Mouse (Mus musculus) CH12.LX (cell line): ENCODE data around the gene Tll2. TPM values are rescaled to one million over a fixed set of nuclear protein-coding genes. Genes with fewer than 3 reads are reported as not detected.

Experiments
- DNase-seq: peaks from one replicate; pipeline ENCODE4 v3.0.0-alpha.2; 2013; ENCODE audit errors: extremely low read depth
- H3K27ac ChIP-seq: 2 replicates; pipeline ENCODE4 v1.5.1; 2012; ENCODE audit warnings: low read depth, mild to moderate bottlenecking, control low read depth, moderate library complexity; ENCODE audit not compliant: insufficient read depth
- H3K27me3 ChIP-seq: replicated peaks from 2 replicates; pipeline ENCODE3; 2012; ENCODE audit warnings: inconsistent platforms
- H3K36me3 ChIP-seq, 2 experiments: replicated peaks in 1 of 2; 2 replicates each; pipeline versions ENCODE3 to v1.6.1; 2012; ENCODE audit warnings: inconsistent platforms in 1 of 2, low read length in 1 of 2, mild to moderate bottlenecking in 1 of 2, mixed read lengths in 1 of 2, moderate library complexity in 1 of 2; ENCODE audit not compliant: control insufficient read depth in 1 of 2, insufficient read depth in 1 of 2
- H3K4me1 ChIP-seq, 2 experiments: 2 replicates each; pipeline ENCODE4 v1.6.1; 2012; ENCODE audit warnings: inconsistent platforms in 1 of 2, moderate library complexity in 1 of 2; ENCODE audit not compliant: insufficient read depth in 2 of 2, control insufficient read depth in 1 of 2
- H3K4me2 ChIP-seq: 2 replicates; pipeline ENCODE4 v1.6.1; 2012; ENCODE audit warnings: low read depth, mild to moderate bottlenecking, control low read depth; ENCODE audit not compliant: poor library complexity, insufficient read depth, severe bottlenecking
- H3K4me3 ChIP-seq, 3 experiments: fragments of 150-350 bp in 1 of 3; sonication (generic) in 1 of 3; replicated peaks in 1 of 3; 2 replicates each; pipeline versions ENCODE3 to v1.5.1; 2011 to 2012; ENCODE audit warnings: low read depth in 2 of 3, low read length in 2 of 3, mild to moderate bottlenecking in 2 of 3, moderate library complexity in 2 of 3, control low read depth in 1 of 3, improper control_type of control experiment in 1 of 3, inconsistent platforms in 1 of 3, mixed read lengths in 1 of 3; ENCODE audit not compliant: poor library complexity in 1 of 3
- H3K79me2 ChIP-seq: replicated peaks from 2 replicates; pipeline ENCODE4 v1.6.1; 2012; ENCODE audit warnings: mild to moderate bottlenecking, moderate library complexity; ENCODE audit not compliant: control insufficient read depth, poor library complexity, insufficient read depth, severe bottlenecking; ENCODE audit errors: extremely low read depth
- H3K9ac ChIP-seq: 2 replicates; pipeline ENCODE4 v1.6.1; 2012; ENCODE audit warnings: low read depth, mild to moderate bottlenecking, control low read depth, moderate library complexity; ENCODE audit not compliant: insufficient read depth
- H3K9me3 ChIP-seq: replicated peaks from 2 replicates; pipeline ENCODE3; 2012; ENCODE audit warnings: low read length, inconsistent platforms, mixed read lengths
- CHD1 ChIP-seq: IDR thresholded peaks from 2 replicates; pipeline ENCODE4 v1.6.1; 2012; ENCODE audit warnings: low read depth, low read length, improper control_type of control experiment, inconsistent platforms
- CTCF ChIP-seq, 2 experiments: IDR thresholded peaks in 1 of 2; conservative IDR thresholded peaks in 1 of 2; 2 replicates each; pipeline ENCODE4 v1.5.1; 2011 to 2012; ENCODE audit warnings: low read depth in 2 of 2, low read length in 2 of 2, improper control_type of control experiment in 1 of 2, inconsistent platforms in 1 of 2, mild to moderate bottlenecking in 1 of 2, moderate library complexity in 1 of 2
- EP300 ChIP-seq: IDR thresholded peaks from 2 replicates; pipeline ENCODE4 v1.6.1; 2011; ENCODE audit warnings: low read length, improper control_type of control experiment
- GABPA ChIP-seq: IDR thresholded peaks from 2 replicates; pipeline ENCODE4 v1.6.1; 2012; ENCODE audit warnings: low read depth, low read length, improper control_type of control experiment, inconsistent platforms; ENCODE audit not compliant: insufficient replicate concordance
- IRF4 ChIP-seq: IDR thresholded peaks from 2 replicates; pipeline ENCODE4 v1.6.1; 2014; ENCODE audit warnings: low read depth, mild to moderate bottlenecking, inconsistent platforms, low read length, improper control_type of control experiment
- JUND ChIP-seq: conservative IDR thresholded peaks from 2 replicates; pipeline ENCODE4 v1.6.1; 2011; ENCODE audit warnings: low read depth, low read length, improper control_type of control experiment
- MAZ ChIP-seq: IDR thresholded peaks from 2 replicates; pipeline ENCODE4 v1.6.1; 2012; ENCODE audit warnings: low read depth, mild to moderate bottlenecking, inconsistent platforms, low read length, improper control_type of control experiment, moderate library complexity
- MXI1 ChIP-seq: IDR thresholded peaks from 2 replicates; pipeline ENCODE4 v1.6.1; 2011; ENCODE audit warnings: mild to moderate bottlenecking, low read depth, low read length, improper control_type of control experiment
- NELFE ChIP-seq: IDR thresholded peaks from 2 replicates; pipeline ENCODE4 v1.6.1; 2011; ENCODE audit warnings: low read depth, low read length, improper control_type of control experiment
- NRF1 ChIP-seq: IDR thresholded peaks from 2 replicates; pipeline ENCODE4 v1.6.1; 2014; ENCODE audit warnings: low read depth, mild to moderate bottlenecking, inconsistent platforms, low read length, improper control_type of control experiment, moderate library complexity
- RAD21 ChIP-seq: IDR thresholded peaks from 2 replicates; pipeline ENCODE4 v1.6.1; 2011; ENCODE audit warnings: low read depth, mild to moderate bottlenecking, low read length, improper control_type of control experiment, moderate library complexity
- RCOR1 ChIP-seq: conservative IDR thresholded peaks from 2 replicates; pipeline ENCODE4 v1.6.1; 2012; ENCODE audit warnings: low read depth, mild to moderate bottlenecking, inconsistent platforms, low read length, improper control_type of control experiment
- SMC3 ChIP-seq: IDR thresholded peaks from 2 replicates; pipeline ENCODE4 v1.6.1; 2011; ENCODE audit warnings: low read depth, low read length, improper control_type of control experiment
- TBP ChIP-seq: conservative IDR thresholded peaks from 2 replicates; pipeline ENCODE4 v1.6.1; 2011; ENCODE audit warnings: low read depth, low read length, improper control_type of control experiment
- TCF12 ChIP-seq: IDR thresholded peaks from 2 replicates; pipeline ENCODE4 v1.6.1; 2014; ENCODE audit warnings: low read depth, mild to moderate bottlenecking, inconsistent platforms, low read length, improper control_type of control experiment
- UBTF ChIP-seq: IDR thresholded peaks from 2 replicates; pipeline ENCODE4 v1.6.1; 2012; ENCODE audit warnings: low read depth, mild to moderate bottlenecking, inconsistent platforms, low read length, improper control_type of control experiment, moderate library complexity
- ZKSCAN1 ChIP-seq: IDR thresholded peaks from 2 replicates; pipeline ENCODE4 v1.6.1; 2012; ENCODE audit warnings: low read depth, inconsistent platforms, low read length, improper control_type of control experiment, borderline replicate concordance
- ZNF384 ChIP-seq: IDR thresholded peaks from 2 replicates; pipeline ENCODE4 v1.6.1; 2012; ENCODE audit warnings: low read depth, low read length, improper control_type of control experiment, inconsistent platforms
- dilution Hi-C: fragments of 300-500 bp; cut with MboI; formaldehyde crosslinking; loops from 2 replicates; pipeline ENCODE4 v1.14.3; 2020; ENCODE audit warnings: low sequenced_read_pairs; ENCODE audit not compliant: extremely low pct_unique_long_range_greater_than_20kb, extremely low pct_ligation_motif_present
- in situ Hi-C: fragments of 300-500 bp; cut with MboI; formaldehyde crosslinking; loops from 3 replicates; pipeline ENCODE4 v1.14.3; 2019; ENCODE audit warnings: low sequenced_read_pairs, low pct_ligation_motif_present, low pct_unique_long_range_greater_than_20kb, mixed read lengths
- polyA plus RNA-seq: library from polyadenylated mRNA; unstranded; fragments of >175 nt; gene quantifications from 2 replicates; pipeline ENCODE4 v1.2.1, GENCODE M21; 2012; ENCODE audit warnings: low read depth; ENCODE audit not compliant: insufficient read length
- total RNA-seq, 2 experiments: library from RNA; depleted of rRNA; stranded (reverse); fragments of 300-350 nt in 1 of 2; fragments of >200 nt in 1 of 2; gene quantifications; 2 replicates each; pipeline ENCODE4 v1.2.3; 2012 to 2014

Tll2 gene
- total and polyA plus RNA-seq, 3 experiments, result not detected

GRCm38 (mm10) chr19:41076906-41077305, 129.7 kb downstream of the Tll2 start, which contains the start of gene Opalin:
Gene Opalin (minus strand): TSS chr19:41077113.
- in situ Hi-C loops, result no loop called here
- H3K4me2 ChIP-seq, result no peak within 1 kb of the TSS

GRCm38 (mm10) chr19:41073746-41074455, 132.7 kb downstream of the Tll2 start:
- H3K9me3 ChIP-seq, result no peaks in the 10 kb centered on the region
- H3K27me3 ChIP-seq, result no peaks in the 10 kb centered on the region
- TF ChIP-seq ZNF384 (no peak), TBP (no peak), UBTF (no peak), MXI1 (no peak), SMC3 (no peak), RCOR1 (no peak)
- TF ChIP-seq, all 38 proteins: peak for 0
- no peak overlapping the region for H3K4me2 ChIP-seq
- no peaks in the 10 kb centered on the region for H3K36me3 ChIP-seq
- no peak for DNase-seq
- H3K4me1 ChIP-seq, result peaks cover 3 to 9% of the 10 kb centered on the region in 2 experiments
- H3K79me2 ChIP-seq, result no peaks in the 10 kb centered on the region
- H3K27ac ChIP-seq, result no peak overlapping the region
- in situ Hi-C loops (no loop called here), dilution Hi-C loops (no loop called here)
- H3K9ac ChIP-seq, result no peak overlapping the region
- H3K4me3 ChIP-seq, result no peak overlapping the region

More at GRCm38 (mm10) chr19:41076906-41077305, 129.7 kb downstream of the Tll2 start, which contains the start of gene Opalin:
- dilution Hi-C loops, result no loop called here
- Histone ChIP-seq H3K27ac (no peak within 1 kb of the TSS), H3K4me1 (peaks cover 4 to 20% of the 10 kb centered on the region in 2 experiments), H3K9me3 (no peaks in the 10 kb centered on the region), H3K27me3 (no peaks in the 10 kb centered on the region), H3K79me2 (no peaks in the 10 kb centered on the region), H3K4me3 (no peak within 1 kb of the TSS), H3K36me3 (no peaks in the 10 kb centered on the region), H3K9ac (no peak within 1 kb of the TSS)
- TF ChIP-seq MAZ (no peak), NRF1 (no peak), GABPA (no peak), TCF12 (no peak), RCOR1 (no peak), ZKSCAN1 (no peak)
- DNase-seq, result no peak

GRCm38 (mm10) chr19:41071500-41071899, 135.1 kb downstream of the Tll2 start:
- H3K4me3 ChIP-seq, result no peak overlapping the region
- H3K36me3 ChIP-seq, result no peaks in the 10 kb centered on the region
- no peaks in the 10 kb centered on the region for H3K4me1 ChIP-seq
- dilution Hi-C loops, result no loop called here
- in situ Hi-C loops, result no loop called here
- TF ChIP-seq JUND, result peak; percentile 47; the same call in 1 of the 2 replicates
- 0 out of 2 replicates have a peak, but pooled peaks have one; percentile 17 for TF ChIP-seq IRF4
- TF ChIP-seq EP300, result no peak
- peak; percentile 72; the same call in 1 of the 2 replicates for TF ChIP-seq NELFE
- TF ChIP-seq RAD21, result peak; percentile 78
- TF ChIP-seq SMC3, result peak; percentile 73
- TF ChIP-seq CTCF (conservative IDR thresholded peaks at IDR 0.05 in 1 of 2, IDR thresholded peaks at IDR 0.05 in 1 of 2; ENCODE audit: low read depth in 2 of 2, low read length in 2 of 2), result peak; percentile 93 to 100
- no peak for TF ChIP-seq CHD1
- TF ChIP-seq, all 38 proteins: peak for 6
- peak; percentile 93 for DNase-seq
- Histone ChIP-seq H3K27me3 (peaks cover 6% of the 10 kb centered on the region), H3K79me2 (no peaks in the 10 kb centered on the region), H3K9me3 (no peaks in the 10 kb centered on the region), H3K9ac (no peak overlapping the region), H3K4me2 (no peak overlapping the region), H3K27ac (no peak overlapping the region)
